Mouse (Mus musculus) ES-Bruce4 (cell line): ENCODE results near the gene Atl2. TPM values are rescaled to one million over a fixed set of nuclear protein-coding genes. Genes with fewer than 3 reads are reported as not detected.

ENCODE experiments used
- H3K27ac ChIP-seq: 2 replicates; pipeline ENCODE4 v1.5.1; 2012; ENCODE audit warnings: low read length, inconsistent platforms; ENCODE audit not compliant: insufficient read depth
- H3K27me3 ChIP-seq: 2 replicates; pipeline ENCODE4 v1.6.1; 2012; ENCODE audit warnings: mild to moderate bottlenecking, low read length, inconsistent platforms; ENCODE audit not compliant: control insufficient read depth, poor library complexity, insufficient read depth, severe bottlenecking
- H3K36me3 ChIP-seq: 2 replicates; pipeline ENCODE4 v1.6.1; 2012; ENCODE audit warnings: inconsistent platforms, mild to moderate bottlenecking, low read length, moderate library complexity; ENCODE audit not compliant: control insufficient read depth, poor library complexity, insufficient read depth, severe bottlenecking
- H3K4me1 ChIP-seq: one replicate; pipeline ENCODE4 v1.8.1; 2011; ENCODE audit warnings: low read length; ENCODE audit not compliant: control insufficient read depth, insufficient read depth
- H3K4me3 ChIP-seq: 2 replicates; pipeline ENCODE4 v1.5.1; 2011; ENCODE audit warnings: low read depth, mild to moderate bottlenecking, low read length
- H3K9ac ChIP-seq: 2 replicates; pipeline ENCODE4 v1.6.1; 2012; ENCODE audit warnings: low read depth, mild to moderate bottlenecking, inconsistent platforms; ENCODE audit not compliant: poor library complexity, severe bottlenecking
- H3K9me3 ChIP-seq: replicated peaks from 2 replicates; pipeline ENCODE4 v1.6.1; 2012; ENCODE audit warnings: mild to moderate bottlenecking, low read length, inconsistent platforms; ENCODE audit not compliant: control insufficient read depth, poor library complexity, insufficient read depth, severe bottlenecking
- CTCF ChIP-seq: IDR thresholded peaks from one replicate; pipeline ENCODE4 v1.8.1; 2011; ENCODE audit warnings: low read depth, low read length
- EP300 ChIP-seq: IDR thresholded peaks from 2 replicates; pipeline ENCODE4 v1.6.1; 2011; ENCODE audit warnings: low read depth, low read length; ENCODE audit not compliant: insufficient read depth
- POLR2A ChIP-seq: IDR thresholded peaks from one replicate; pipeline ENCODE4 v1.8.1; 2011; ENCODE audit warnings: low read length; ENCODE audit not compliant: insufficient read depth
- polyA plus RNA-seq: library from polyadenylated mRNA; stranded (reverse); fragments of >200 nt; gene quantifications from 2 replicates; pipeline ENCODE4 v1.2.4, GENCODE M21; 2011; ENCODE audit warnings: low read depth; ENCODE audit not compliant: missing spikeins, insufficient read depth, insufficient read length

The Atl2 gene
- polyA plus RNA-seq, 1 experiment = 91.1 TPM

DNA sequence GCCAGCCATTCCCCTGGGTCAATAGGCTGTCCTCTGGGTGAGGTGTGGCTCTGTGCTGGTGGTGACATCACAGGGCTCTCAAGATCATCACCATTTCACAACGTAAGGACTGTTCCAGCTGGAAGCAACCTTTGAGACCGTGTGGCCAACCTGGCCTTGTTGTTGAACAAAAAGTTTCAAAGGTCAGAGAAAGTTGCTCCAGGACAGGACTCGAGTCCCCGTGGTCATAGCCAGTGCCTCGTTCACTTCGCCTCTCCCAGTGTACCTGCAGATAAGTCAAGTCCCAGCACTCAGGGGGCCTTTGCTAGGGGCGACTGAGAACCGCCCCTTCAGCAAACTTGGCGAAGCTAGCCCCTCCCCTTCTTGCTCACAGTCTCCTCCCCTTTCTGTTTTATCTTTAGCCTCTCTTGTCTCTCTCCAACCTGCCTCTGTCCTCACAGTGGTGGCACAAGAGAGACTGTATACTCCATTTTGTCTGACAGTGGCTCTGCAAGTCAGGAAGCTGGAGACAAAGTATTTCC, 22.6 kb upstream of the Atl2 start:
- no peak overlapping the region for H3K4me3 ChIP-seq

GRCm38 (mm10) chr17:79916996-79917395, 21.1 kb upstream of the Atl2 start:
- no peak overlapping the region for H3K4me3 ChIP-seq
- TF ChIP-seq EP300 (no peak), POLR2A (no peak), CTCF (no peak)
- H3K36me3 ChIP-seq = no peaks in the 10 kb centered on the region
- no peaks in the 10 kb centered on the region for H3K27me3 ChIP-seq
- H3K9ac ChIP-seq = no peak overlapping the region
- H3K4me1 ChIP-seq = no peaks in the 10 kb centered on the region
- no peaks in the 10 kb centered on the region for H3K9me3 ChIP-seq
- H3K27ac ChIP-seq = no peak overlapping the region

More for the DNA sequence above, 22.6 kb upstream of the Atl2 start:
- Histone ChIP-seq H3K36me3 (no peaks in the 10 kb centered on the region), H3K9me3 (no peaks in the 10 kb centered on the region), H3K9ac (no peak overlapping the region), H3K4me1 (no peaks in the 10 kb centered on the region), H3K27ac (no peak overlapping the region), H3K27me3 (no peaks in the 10 kb centered on the region)
- TF ChIP-seq CTCF (no peak), EP300 (no peak), POLR2A (no peak)

- H3K4me1 ChIP-seq = no peaks in the 10 kb centered on the region
- no peak overlapping the region for H3K4me3 ChIP-seq
- TF ChIP-seq POLR2A = no peak
- no peak for TF ChIP-seq CTCF
- TF ChIP-seq EP300 = no peak
- H3K9me3 ChIP-seq = no peaks in the 10 kb centered on the region
- H3K27ac ChIP-seq = no peak overlapping the region
- no peaks in the 10 kb centered on the region for H3K36me3 ChIP-seq
- H3K9ac ChIP-seq = no peak overlapping the region
- no peaks in the 10 kb centered on the region for H3K27me3 ChIP-seq
These were observed 16.3 kb upstream of the Atl2 start for GRCm38 (mm10) chr17:79912174-79912573.

DNA sequence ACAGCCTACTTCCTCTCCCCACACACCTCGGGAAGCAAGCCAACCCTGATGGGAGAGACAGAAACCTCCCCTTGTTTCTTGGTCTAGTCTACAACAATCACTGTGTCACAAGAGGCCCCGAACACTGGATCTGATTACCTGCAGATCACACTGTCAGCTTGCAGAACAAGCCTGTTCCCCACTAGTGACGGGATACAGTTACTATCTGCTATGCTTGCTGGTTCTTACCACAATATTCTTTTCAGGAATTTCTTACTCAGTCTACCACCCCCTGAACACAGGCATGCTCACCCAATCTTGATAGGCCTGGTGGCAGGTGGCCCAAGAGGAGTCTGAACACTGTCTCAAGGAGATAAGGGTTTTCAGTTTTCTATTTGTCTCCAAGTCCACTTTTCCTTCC, 15.8 kb upstream of the Atl2 start:
- H3K4me1 ChIP-seq = no peaks in the 10 kb centered on the region

DNA sequence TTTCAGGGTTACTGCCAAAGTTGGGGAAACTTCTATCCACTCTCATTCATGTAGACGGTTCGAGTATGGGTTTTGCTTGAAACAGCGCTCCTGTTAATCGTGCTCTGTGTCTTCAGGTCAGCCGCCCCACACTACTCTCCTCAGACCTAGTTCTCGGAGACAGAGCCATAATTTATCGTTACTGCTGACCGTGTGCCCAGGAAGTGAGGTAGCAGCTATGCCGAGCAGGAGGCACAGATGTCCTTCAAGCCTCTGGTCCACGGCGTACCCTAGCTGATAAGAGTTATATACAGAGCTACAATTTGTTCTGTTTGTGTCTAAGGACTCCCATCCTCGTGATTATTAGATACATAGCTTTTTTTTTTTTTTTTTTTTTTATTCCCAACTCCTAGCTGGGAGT, 13.6 kb upstream of the Atl2 start:
- Histone ChIP-seq H3K4me1 (no peaks in the 10 kb centered on the region), H3K9me3 (no peaks in the 10 kb centered on the region), H3K9ac (no peak overlapping the region), H3K27ac (no peak overlapping the region), H3K36me3 (no peaks in the 10 kb centered on the region), H3K4me3 (no peak overlapping the region), H3K27me3 (no peaks in the 10 kb centered on the region)
- TF ChIP-seq EP300 = no peak
- TF ChIP-seq CTCF = no peak
- no peak for TF ChIP-seq POLR2A

More for the DNA sequence above, 15.8 kb upstream of the Atl2 start:
- Histone ChIP-seq H3K27ac (no peak overlapping the region), H3K4me3 (no peak overlapping the region), H3K9me3 (no peaks in the 10 kb centered on the region), H3K36me3 (no peaks in the 10 kb centered on the region), H3K27me3 (no peaks in the 10 kb centered on the region), H3K9ac (no peak overlapping the region)
- TF ChIP-seq POLR2A = no peak
- no peak for TF ChIP-seq CTCF
- TF ChIP-seq EP300 = no peak

DNA sequence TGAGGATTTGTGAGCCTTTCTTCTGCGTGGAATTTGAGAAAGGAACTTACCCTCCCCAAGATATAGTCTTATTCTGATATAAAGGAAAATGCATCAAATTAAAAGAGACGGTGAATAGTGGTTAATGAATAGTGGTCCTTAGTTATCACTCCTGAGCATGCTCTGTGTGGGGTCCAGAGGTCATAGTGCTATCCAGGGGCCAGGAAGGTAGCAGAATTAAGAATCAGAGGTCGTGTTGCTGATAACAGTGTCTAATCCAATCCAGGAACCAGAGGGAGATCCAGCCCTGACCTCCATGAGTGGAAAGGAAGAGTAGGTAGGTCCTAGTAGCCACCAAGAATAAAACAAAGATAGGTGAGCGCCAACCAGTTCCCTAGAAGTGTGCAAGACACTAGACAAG, 11.8 kb upstream of the Atl2 start:
- no peak for TF ChIP-seq POLR2A
- no peak for TF ChIP-seq CTCF
- TF ChIP-seq EP300 = no peak

More for the DNA sequence above, 11.8 kb upstream of the Atl2 start:
- H3K27me3 ChIP-seq = no peaks in the 10 kb centered on the region
- H3K27ac ChIP-seq = no peak overlapping the region
- no peaks in the 10 kb centered on the region for H3K36me3 ChIP-seq
- no peaks in the 10 kb centered on the region for H3K4me1 ChIP-seq
- H3K4me3 ChIP-seq = no peak overlapping the region
- no peaks in the 10 kb centered on the region for H3K9me3 ChIP-seq
- no peak overlapping the region for H3K9ac ChIP-seq
